Mouse (Mus musculus) CD4-positive helper T cell, adult 2 months (primary cell): ENCODE measurements around the gene Anp32a.

Experiments
- DNase-seq: peaks from one replicate; pipeline ENCODE4 v3.0.0-alpha.2; 2012; ENCODE audit warnings: low read depth, missing footprints, low spot score

Anp32a gene

DNA sequence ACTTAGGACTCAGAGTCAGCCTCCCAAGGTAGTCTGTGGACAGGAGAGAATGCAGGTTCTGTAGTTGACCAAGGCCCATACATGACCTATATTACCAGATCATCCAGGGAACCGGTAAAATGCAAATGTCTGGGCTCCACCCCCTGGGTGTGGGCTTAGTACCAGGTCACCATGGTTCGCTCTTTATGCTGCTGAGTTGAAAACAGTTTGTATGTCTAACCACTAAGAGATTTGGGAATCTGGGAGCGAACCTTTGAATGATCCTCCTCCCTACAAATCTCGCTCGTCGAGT lies 5.2 kb downstream of the Anp32a start:
- DNase-seq = no peak

DNA sequence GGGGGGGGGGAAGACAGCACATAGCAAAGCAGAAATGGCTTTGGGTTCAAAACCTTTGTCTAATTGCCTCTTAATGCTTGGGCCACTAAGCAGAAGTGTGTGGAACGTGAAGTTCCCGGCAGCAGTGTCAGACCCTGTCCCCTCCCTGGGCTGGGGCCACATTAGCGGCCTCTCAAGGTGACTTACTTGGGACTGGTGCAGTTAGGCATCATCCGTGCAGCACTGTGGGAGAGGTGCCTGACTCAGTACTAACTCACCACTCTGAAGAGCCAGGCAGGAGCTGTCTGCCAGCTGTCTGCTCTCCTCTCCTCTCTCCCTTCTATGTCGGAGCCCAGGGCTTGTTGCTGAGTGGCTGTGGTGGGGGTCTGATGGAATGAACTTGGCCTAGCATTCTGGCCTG lies 6.1 kb downstream of the Anp32a start:
- no peak for DNase-seq

DNA sequence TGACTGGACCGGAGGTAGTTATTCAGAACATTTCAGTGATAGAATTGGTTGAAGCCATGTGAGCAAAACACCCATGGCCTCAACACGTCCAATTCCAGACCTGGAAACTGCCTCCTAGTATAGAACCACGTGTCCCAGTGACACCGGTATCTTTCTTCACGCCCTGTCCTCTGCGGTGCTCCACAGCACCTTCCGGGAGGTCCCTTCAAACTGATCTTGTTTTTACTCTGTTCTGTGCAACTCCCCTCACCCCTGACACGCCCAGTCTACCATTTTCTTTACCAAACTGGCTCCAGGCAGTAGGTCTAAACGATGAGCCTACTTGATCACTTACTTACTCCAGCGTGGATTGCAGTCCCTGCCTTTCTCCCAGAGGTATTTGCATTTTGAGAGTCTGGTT lies 7.0 kb downstream of the Anp32a start:
- DNase-seq = peak; percentile 66

DNA sequence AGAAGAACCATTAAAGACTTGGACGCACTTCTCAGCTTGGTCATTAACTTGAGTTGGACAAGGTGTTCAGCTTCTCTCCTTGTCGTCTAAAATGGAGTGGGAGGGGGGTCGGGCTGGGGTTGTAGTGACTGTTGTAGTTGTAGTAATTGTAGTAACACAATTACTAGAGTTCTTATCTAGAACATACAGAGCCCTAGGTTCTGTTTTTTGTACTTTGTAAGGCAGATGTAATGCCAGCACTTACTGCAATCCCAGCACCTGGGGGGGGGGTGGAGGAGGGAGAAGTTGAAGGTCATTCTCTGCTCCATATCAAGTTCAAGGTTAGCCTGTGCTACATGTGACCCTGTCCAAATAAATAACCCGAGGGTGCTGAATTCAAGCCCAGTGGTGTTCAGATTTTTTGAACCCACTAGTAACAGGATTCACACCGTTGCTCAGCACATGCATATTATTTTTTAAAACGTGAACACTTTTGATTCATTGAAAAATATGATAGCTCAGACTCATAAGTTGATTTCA lies 7.4 kb downstream of the Anp32a start:
- DNase-seq = no peak

DNA sequence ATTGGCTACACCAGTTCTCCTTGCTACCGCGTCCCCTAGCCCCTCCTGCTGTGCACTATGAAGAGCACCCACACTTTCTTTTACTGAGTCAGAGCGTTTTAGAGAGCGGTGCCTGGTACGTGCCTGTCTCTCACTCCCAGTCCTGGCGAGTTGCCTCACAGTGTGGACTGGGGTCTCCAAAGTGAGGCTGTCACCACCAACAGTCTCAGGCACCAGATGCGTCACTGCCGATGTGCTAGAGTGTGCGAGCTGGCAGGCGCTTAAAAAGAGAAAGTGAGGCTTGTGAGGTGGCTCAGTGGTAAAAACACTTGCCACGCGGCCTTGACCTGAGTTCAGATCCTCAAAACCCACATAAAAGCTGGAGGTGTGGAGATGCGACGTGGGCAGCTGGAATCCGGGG lies 8.2 kb downstream of the Anp32a start:
- peak; percentile 75 for DNase-seq

DNA sequence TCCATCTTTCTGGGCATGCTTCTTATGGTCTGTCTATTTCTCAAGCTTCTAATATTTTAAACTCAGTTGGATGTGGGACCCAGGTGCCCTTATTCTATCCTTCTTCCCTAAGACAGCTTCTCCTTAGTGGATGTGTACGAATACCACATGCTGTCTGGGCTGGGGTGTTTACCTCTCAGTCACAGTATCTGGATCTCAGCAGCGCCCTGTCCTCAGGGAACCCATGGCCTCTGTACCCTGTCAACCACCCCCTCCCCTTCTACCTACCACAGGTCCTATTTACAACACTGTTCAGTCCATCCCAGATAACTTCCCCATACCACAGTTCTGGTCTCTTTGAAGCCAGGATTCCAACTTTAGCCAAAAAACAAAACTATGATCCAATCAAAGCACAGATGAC lies 9.6 kb downstream of the Anp32a start:
- no peak for DNase-seq

DNA sequence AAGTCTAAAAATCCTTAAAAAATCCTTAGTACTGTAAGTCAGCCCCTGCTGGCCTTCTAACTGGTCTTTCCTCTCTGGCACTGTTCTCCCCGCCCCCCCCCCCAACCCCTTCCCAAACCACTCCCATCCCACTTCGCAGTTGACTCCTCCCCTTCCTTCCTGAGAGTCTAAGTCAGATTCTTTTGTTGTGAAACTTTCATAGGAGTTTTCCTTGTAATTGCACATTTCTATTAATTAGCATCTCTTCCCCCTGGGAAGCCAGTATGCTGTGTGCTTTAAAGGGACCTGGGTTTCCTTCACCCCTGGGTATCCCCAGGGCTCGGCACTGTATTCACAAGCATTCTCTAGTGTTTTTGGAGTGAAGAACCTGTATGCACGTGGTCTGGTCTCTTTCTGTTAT lies 10.1 kb downstream of the Anp32a start:
- no peak for DNase-seq

DNA sequence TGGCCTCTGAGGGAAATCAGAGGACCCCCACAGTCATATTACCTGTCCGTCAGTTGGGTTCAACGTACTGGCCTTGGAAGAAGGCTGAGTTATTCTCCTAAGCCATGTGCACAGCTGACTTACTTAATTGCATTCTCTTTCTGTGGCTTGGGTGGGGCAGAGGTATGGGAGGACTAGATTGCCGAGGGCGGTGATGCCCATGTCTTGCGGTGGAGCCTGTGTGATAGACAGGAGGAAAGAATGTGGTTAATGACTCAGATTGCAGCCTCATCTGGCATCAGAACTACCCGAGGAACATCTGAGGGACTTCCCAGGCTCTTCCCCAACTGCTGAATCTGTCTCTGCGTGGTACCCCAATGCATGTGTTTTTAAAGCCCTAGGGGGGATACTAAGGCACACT lies 12.7 kb downstream of the Anp32a start:
- DNase-seq = peak; percentile 87

DNA sequence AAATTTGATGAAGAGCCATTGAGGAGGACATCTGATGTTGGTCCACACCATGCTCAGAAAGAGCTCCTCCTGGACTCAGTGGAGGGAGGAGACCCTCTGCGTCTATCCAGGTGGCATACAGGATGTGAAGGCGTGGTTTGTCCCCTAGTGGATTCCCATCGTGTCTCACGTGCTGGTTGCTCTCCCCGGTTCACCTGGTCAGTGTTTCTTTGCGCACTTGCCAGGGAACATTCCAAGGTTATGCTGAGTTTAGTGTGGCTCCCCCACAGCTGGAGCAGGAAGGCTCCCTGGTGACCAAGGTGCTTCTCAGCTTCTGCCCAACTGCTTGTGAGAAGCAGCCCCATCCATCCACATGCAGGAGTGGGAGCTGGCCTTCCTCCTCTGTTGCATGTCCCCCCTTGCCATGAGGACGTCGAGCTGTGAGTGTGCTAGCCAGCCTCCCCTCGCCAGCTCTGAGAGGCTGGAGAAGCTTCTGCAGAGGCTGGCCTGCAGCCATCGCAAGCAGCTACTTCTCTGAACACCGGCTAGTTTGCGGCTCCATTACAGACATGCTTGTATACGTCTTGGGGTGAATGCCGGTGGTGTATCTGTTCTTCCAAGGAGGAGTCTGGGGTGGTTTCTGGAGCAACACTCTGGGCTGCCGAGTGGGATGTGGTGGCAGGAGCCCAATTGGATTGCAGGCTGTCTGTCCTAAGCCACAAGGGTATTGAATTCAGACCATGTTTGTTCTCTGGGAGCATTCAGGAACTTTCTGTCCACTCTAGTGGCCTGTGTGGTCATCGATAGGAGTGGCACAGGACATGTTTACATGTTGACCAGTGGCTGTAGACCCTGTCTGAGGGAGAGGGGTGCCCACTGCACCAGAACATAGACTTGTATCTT lies 14.0 kb downstream of the Anp32a start:
- DNase-seq = no peak

DNA sequence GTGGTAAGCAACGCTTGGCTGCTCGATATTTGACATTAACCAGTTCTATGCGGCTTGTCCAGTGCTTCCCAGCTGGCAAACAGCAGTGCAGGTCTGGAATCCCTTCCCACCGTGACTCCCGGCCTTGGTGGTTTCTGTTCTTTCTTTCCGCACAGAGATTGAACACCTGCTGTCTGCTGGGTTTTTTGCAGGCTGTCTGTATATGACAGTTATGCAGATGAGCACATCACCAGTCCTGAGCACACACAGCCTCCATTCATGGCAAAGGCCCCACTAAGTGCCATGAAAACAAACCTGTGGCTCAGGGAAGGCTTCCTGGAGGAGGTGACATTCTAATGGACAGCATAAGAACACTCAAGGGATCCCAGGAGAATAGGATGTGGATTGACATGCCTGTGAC lies 14.7 kb downstream of the Anp32a start:
- no peak for DNase-seq

DNA sequence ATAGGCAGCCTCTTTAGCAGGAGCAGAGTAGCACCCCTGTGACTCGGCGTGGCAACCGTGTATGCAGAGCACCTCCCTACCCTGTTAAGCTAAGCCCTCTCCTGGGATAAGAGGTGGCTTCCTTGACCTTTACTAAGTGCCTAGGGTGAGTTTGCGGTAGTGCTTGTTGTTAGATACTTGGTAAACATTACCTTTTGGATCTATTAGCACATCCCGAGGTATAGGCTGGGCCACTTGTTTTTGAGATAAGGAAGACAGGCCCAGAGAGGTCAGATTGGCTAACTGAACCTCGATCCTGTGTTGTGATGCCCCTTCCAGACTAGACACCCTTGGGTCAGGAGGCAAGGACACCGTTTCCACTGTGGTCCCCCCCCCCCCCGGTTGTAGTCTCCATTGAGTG lies 16.5 kb downstream of the Anp32a start:
- DNase-seq = no peak

DNA sequence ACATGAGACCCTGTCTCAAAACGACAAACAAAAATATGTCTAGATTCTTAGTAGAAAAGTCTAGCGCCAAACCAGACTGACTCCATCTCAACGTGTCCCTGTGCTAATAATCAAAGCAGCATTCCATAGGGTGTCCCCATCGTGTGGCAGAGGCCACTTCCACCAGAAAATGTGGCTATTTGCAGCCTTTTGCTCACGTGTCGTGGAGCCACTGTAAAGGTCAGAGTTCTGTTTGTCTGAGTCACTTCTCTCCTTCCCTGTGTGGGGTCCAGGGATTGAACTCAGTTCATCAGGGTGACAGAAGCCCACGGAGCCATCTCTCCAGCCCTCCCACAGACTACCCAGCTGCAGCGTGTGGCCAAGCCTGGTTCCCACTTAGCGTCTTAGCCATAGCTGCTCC lies 17.8 kb downstream of the Anp32a start:
- DNase-seq = no peak

DNA sequence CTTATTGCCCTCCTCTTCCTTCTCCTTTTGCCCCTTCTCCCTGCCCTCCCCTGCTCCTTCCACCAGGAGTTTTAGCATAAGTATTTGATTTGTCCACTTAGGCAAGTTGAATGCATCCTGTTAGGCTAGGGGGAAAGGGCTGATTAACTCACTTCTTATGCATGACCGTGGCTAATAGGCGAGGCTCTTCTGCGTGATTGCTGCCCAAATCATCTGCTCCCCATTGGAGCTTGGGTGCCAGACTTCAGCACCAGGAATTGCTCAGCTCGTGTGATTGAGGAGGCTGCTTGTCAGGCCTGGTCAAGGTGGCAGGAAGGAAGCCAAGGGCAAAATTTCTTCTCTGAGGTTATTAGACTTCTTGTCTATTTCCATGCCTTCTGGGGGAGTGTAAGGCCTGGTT lies 19.8 kb downstream of the Anp32a start:
- DNase-seq = no peak

DNA sequence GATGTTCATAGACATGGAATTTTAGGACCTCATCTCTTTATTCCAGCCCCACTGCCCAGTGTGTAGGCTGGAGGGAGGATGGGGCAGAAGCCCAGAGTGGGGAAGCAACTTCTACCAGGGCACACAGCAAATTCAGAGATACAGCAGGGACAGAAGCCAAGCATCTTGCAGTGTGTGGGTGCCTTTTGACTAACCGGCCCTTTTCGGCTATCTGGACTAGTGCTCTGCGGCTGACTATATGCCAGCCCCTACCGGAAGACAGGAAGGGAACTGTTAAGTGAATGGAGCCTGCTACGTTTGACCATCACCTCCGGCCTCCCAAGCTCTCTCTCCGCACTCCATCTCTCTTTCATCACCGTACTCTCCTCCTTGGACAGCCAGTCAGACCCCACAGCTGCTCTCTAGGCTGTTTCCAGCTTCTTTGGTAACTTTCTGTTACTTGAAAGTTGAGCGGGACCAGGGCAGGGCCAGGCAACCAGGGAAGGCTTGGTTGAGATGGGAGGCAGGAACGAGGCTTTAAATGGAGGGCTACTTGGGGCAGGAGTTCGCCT lies 21.8 kb downstream of the Anp32a start:
- DNase-seq = no peak

DNA sequence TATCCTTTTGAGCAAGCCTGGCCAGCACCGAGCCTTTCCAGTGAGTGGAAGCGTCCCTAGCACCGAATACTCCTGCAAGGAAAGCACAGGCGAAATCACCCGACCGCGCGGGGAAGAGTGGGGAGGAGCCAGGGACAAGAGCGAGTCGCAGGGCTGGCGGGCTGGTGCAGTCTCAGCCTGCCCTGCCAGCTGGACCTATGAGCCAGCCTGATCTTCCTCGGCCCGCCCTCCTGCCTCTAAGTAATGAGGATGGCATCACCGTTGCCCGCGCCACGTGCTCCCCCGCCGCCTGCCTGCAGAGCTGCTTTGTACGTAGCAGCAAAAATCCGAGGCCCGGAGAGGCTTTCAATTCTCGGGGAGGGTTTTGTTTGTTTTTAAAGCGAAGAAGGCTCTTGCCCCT lies 22.5 kb downstream of the Anp32a start:
- DNase-seq = peak; percentile 83

DNA sequence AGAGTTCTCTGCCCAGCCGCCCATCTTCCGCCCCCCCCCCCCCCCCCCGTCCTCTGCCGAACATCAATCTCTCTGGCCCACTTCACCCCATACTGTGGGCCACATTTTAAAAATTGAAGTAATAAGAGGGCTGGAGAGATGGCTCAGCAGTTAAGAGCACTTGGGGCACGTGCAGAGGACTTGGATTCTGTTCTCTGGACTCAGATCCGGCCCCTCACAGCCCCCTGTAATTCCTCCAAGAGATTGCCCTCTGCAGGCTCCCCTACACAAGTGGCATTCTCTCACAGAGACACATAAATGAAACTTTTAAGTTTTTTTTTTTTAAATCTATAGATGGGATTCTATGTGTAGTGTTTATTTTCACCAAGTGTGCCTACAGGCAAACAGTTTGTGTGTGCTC lies 23.1 kb downstream of the Anp32a start:
- no peak for DNase-seq

DNA sequence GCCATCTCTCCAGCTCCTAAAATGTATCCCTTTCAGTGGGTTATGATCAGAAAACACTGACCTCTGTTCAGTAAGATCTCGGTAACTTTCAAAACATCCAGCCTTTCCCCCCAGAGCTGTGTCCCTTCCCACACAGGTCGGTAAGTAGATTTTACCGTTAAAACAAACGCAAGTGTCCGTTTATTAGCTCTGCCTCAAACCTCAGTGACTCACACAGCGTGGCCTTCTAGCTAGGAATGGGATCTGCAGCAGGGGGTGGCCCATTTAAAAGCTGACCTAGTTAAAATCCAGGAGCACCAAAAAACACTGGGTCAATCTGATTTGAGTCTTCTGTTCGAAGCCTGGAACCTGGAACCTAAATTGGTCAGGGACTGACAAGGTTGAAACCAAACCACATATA lies 23.7 kb downstream of the Anp32a start:
- DNase-seq = no peak

DNA sequence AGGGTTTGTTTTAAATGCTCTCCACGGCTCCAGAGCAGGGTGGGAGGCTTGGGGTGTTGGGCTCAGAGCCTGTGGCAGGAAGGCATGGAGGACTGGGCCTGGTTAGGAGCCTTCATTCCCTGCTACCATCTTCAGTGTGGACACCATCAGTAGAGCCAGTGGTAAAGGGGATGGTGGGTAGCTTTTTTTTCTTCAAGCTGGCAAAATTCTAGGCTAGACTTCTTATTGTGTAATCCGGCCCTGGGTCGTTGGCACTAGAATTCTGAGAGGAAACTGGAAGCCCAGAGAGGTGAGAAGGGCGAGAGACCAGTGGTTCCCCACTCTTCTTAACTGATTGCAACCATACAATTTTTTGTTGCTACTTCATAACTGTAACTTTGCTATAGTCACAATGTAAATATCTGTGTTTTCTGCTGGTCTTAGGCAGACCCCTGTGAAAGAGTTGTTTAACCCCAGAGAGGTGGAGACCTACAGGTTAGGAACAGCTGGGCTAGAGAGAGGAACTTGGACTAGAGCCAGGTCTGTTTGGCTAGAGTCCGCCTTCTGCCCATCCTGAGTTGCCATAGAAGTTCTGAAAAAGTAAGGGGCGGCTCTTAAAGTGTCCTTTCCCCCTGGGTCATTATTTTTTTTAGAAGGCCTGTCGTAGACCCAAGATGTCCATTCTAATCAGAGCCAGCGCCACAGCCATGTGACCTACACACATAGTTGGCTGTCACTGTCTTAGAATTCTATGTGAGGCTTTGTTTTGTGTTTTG lies 24.4 kb downstream of the Anp32a start:
- no peak for DNase-seq

DNA sequence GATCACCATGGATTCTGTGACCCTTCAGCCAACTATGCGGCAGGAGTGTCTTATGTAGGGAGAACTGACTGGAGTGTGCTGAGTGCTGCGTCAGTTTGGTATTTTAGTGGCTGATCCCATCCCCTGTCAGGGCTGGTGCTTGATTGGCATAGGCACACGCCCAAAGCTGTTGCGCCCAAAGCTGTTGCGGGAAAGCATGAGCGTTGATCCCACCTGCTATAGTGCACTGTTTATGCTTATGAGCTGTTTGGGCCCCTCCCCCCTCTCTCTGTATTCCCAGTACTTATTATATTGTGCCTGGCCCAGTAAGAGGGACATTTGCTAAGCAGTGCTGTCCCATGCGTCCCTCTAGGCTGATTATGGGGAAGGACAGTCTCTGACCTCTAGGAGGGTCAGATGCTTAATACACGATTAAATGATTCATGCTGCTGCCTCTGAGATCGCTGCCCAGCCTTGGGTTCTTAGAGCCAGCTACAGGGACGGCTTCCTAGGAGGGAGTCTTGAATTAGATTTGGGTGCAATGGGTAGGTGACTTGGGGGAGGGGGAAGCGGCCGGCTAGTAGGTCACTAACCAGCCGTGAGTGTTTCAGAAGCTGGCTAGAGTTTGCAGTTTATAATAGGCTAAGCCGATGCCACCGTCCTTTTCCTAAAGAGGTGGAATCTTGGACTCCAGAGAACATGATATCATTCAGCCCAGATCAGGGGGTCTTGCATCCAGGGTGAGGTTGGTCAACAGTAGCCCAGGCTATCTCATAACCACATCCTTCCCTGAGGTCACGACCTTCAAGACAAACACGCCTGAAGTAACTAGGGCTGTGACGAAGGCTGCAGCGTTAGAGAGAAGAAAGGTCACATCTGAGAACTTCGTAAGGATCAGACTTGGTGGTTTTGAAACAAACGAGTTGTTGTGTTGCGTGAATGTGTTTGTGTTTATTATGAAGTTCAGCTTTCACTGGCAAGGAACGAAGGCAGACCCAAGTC lies 25.7 kb downstream of the Anp32a start:
- peak; percentile 40 for DNase-seq

DNA sequence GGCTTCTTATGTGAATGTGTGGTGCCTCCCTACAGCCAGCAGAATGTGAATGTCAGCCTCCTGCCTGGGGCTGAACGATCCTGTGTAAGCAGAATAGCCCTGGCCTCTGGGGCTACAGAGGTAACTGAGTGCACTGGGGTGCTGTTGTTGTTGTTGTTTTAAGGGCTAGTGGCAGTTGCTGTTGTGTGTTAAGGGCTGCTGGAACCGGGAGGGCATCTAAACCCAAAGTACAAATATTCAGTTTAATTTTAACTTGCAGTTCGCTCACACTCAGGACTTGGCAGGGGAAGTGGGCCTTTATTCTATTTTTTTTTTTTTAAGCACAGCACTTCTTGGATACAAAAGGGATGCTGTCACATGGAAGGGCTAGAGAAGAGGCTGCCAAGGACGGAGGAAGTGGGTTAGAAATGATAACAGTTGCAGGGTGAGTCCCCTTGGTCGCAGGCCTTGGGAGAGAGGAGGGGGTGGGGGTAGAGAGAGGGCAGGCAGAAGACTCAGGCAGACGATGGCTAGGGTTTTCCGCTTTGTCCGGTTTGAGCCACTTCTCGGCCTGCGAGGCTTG lies 26.5 kb downstream of the Anp32a start:
- no peak for DNase-seq

DNA sequence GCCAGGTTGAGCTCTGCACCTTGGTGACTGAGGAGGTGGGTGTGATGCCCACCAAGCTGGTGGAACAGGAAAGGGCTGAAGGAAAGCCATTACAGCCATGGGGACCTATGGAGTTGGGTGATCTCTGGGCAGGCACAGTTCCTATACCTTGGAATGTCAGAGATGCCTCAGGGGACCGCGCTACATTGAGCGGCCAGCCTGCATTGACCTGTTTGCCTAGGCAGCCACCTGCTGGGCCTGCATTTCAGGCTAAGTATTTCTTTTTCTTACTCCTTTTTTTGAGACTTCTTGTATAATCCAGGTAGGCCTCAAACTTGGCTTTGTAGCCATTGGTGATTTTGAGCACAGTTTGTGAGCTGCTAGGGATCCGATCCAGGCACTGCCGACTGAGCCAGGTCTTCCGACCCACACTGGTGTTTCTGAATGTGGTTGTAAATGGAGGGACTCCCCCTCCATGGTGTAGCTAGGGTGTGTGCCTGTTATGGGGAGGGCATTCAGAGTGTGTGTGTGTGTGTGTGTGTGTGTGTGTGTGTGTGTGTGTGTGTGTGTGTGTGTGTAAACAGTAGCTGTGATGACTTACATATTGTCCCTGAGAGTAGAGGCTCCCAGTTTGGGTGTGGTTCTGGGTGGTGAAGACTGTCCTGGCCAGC lies 27.3 kb downstream of the Anp32a start:
- peak; percentile 57 for DNase-seq
